Mouse (Mus musculus) C2C12 (cell line): ENCODE measurements around the gene Ccdc62. TPM values are rescaled to one million over a fixed set of nuclear protein-coding genes. Genes with fewer than 3 reads are reported as not detected.

Experiments
- H3K27me3 ChIP-seq: one replicate; pipeline ENCODE4 v1.6.1; 2011; ENCODE audit not compliant: control insufficient read depth, insufficient read depth, insufficient read length
- H3K36me3 ChIP-seq: one replicate; pipeline ENCODE4 v1.6.1; 2011; ENCODE audit not compliant: control insufficient read depth, insufficient read depth
- H3K4me3 ChIP-seq: one replicate; pipeline ENCODE4 v1.5.1; 2011; ENCODE audit warnings: mild to moderate bottlenecking, control low read depth; ENCODE audit not compliant: poor library complexity, insufficient read depth, severe bottlenecking
- H3K79me2 ChIP-seq: one replicate; pipeline ENCODE4 v1.6.1; 2011; ENCODE audit not compliant: control insufficient read depth, insufficient read depth
- H3K79me3 ChIP-seq: one replicate; pipeline ENCODE4 v1.6.1; 2011; ENCODE audit warnings: low read depth, control low read depth
- H3ac ChIP-seq: one replicate; pipeline ENCODE3; 2011; ENCODE audit warnings: low read depth; ENCODE audit not compliant: control insufficient read depth, insufficient read length
- CEBPB ChIP-seq: IDR thresholded peaks from one replicate; pipeline ENCODE4 v1.6.1; 2011; ENCODE audit warnings: low read depth, mild to moderate bottlenecking, control low read depth, moderate library complexity
- CTCF ChIP-seq: IDR thresholded peaks from one replicate; pipeline ENCODE4 v1.5.1; 2011; ENCODE audit not compliant: control insufficient read depth, insufficient read depth, insufficient read length
- FOSL1 ChIP-seq: IDR thresholded peaks from one replicate; pipeline ENCODE4 v1.8.0; 2011; ENCODE audit warnings: mild to moderate bottlenecking, low read length; ENCODE audit not compliant: poor library complexity, insufficient read depth, severe bottlenecking
- MAX ChIP-seq: IDR thresholded peaks from one replicate; pipeline ENCODE4 v1.6.1; 2011; ENCODE audit warnings: mild to moderate bottlenecking, control low read depth
- MYOD1 ChIP-seq: IDR thresholded peaks from one replicate; pipeline ENCODE4 v1.6.1; 2011; ENCODE audit warnings: low read depth; ENCODE audit not compliant: control insufficient read depth, insufficient read length
- MYOG ChIP-seq: IDR thresholded peaks from one replicate; pipeline ENCODE4 v1.6.1; 2011; ENCODE audit not compliant: control insufficient read depth, insufficient read length; ENCODE audit errors: extremely low read depth
- USF1 ChIP-seq: IDR thresholded peaks from one replicate; pipeline ENCODE4 v1.6.1; 2011; ENCODE audit warnings: low read depth, mild to moderate bottlenecking, control low read depth, moderate library complexity
- polyA plus RNA-seq: library from polyadenylated mRNA; unstranded; fragments of >200 nt; fragmentation: generic; extraction: Trizol; gene quantifications from one replicate; pipeline ENCODE4 v1.2.1, GENCODE M21; 2012; ENCODE audit warnings: missing spikeins

Ccdc62 gene
- polyA plus RNA-seq, 1 experiment: 2.5 TPM

DNA sequence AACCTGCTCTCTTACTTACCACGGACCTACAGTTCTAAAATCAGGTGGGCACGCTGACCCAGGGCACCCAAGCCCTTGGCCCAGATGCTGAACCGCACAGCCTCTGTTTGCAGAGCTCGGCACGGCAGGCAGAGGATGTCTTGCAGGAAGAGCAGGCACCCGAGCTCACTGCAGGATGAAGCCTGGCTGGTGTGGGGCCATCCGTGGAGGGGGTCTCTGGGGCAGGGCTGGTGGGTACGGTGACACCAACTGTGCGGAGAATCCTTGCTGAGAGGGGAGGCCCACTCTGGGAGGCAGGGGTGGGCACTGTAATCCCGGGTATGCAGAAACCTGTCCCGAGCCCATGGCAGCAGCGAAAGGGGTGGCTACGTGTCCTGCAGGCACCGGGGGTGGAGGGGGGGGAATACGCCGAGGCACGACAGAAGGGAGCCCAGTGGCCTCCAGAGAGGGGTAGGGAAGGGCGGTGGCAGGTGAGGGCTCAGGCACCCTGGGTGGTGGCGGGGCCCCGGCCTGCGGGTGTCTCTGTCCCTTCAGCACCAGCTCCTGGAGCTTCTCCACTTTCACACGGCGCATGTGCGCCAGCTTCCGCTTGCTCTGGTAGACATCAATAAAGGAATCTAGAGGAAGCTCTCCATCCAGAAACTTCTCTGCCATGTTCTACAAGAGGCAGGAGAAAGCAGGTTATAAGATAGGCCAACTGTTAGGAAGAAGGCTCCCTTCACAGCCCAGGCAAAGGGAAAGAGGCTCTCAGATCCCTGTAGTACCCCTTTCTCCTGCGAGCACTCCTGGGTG, 75.8 kb downstream of the Ccdc62 start:
- H3K79me2 ChIP-seq: peaks cover 43% of the 10 kb centered on the region
- TF ChIP-seq CTCF (no peak), MAX (no peak), MYOG (no peak), FOSL1 (no peak), CEBPB (no peak), USF1 (no peak), MYOD1 (no peak)
- H3K36me3 ChIP-seq: peaks cover 62% of the 10 kb centered on the region
- no peaks in the 10 kb centered on the region for H3K27me3 ChIP-seq
- peaks cover 6% of the 10 kb centered on the region for H3K79me3 ChIP-seq
- no peak overlapping the region for H3K4me3 ChIP-seq
- H3ac ChIP-seq: no peak overlapping the region

DNA sequence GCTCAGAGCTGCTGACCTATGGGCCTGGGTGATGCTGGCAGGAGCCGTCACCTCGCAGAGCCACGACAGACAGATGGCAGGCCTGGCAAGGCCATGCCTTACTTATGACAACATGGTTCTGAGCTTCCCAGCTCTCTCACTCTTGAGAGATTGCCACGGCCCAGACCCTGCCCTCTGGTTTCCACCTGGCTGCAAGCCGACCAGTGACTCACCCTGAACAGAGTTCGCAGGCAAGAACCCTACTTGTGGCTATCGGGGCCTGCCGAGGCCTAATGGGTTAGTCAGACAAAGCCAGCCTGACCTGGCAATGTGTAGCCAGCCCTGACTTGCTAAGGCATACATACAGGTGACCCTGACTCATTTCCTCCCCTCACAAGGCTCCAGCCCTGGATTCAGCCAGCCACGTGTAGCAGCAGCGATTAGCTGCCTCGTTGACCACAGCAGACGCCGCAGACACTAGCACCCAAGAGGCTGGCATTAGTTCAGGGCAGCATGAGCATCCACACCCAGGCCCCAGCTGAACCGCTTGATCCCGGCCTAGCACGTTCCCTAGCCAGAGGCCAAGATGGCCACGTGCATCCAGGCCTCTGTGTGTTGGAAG, 76.5 kb downstream of the Ccdc62 start:
- TF ChIP-seq USF1: peak; percentile 70
- peak; percentile 98 for TF ChIP-seq MAX
- TF ChIP-seq MYOG: no peak
- no peak for TF ChIP-seq CEBPB
- peak; percentile 65 for TF ChIP-seq FOSL1
- TF ChIP-seq CTCF: no peak
- peak; percentile 52 for TF ChIP-seq MYOD1
- peaks cover 59% of the 10 kb centered on the region for H3K36me3 ChIP-seq
- H3K79me2 ChIP-seq: peaks cover 51% of the 10 kb centered on the region
- H3K4me3 ChIP-seq: no peak overlapping the region
- peak overlapping the region; percentile 38 for H3ac ChIP-seq
- peaks cover 13% of the 10 kb centered on the region for H3K79me3 ChIP-seq
- H3K27me3 ChIP-seq: no peaks in the 10 kb centered on the region

DNA sequence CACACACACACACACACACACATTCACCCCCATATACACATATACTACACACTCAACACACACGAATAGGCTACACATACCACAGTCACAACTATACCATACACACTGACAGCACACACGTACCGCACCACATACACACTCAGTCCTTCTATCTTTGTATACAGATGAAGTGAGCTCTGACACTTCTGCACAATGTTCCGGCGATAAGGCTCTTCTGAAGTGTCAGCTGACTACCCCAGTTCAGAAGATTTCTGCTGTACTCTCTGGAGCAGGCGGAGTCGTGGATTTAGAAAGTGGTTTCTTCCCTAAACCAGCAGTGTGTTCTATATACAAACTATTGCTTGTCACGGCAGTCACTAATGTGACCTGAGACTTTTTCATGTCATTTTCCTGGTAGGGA, 79.6 kb downstream of the Ccdc62 start:
- Histone ChIP-seq H3K27me3 (no peaks in the 10 kb centered on the region), H3K4me3 (no peak overlapping the region), H3K79me2 (peaks cover 81% of the 10 kb centered on the region), H3K79me3 (peaks cover 43% of the 10 kb centered on the region), H3K36me3 (peaks cover 40% of the 10 kb centered on the region), H3ac (no peak overlapping the region)
- TF ChIP-seq MYOD1 (no peak), CTCF (no peak), MAX (no peak), CEBPB (no peak), MYOG (no peak), USF1 (no peak), FOSL1 (no peak)

DNA sequence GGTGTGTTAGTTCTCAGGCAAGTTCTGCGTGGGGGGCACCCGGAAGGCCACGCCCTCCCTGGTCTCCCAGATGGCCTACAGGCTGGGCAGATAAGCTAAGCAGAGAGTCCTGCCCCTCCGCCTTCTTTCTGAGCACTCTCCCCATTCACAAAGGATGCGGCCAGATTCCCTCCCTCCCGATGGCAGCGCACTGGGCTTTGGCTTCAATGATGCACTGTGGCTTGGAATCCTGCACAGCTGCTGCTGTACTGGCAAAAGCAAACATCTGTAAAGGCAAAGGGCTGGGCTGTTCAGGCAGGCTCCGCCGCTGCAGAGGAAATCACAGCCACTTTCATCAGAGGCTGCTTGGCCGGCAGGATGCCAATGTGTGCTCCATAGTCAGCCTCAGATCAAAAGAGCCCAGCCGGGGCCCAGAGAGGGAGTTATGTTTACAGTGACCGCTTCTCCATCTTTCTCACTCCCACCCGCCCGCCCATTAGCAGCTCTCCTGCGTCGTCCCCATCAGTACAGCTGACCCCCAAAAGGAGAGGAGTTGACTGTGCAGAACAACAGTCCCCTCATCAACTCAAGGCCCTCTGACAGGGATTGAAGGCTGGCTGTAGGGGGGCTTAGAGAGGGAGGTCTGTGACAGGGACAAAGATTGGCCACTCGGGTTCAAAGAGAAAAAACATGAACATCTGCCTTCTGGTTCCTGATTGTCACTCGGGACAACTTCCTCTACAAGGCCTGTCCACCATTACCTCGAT, 80.6 kb downstream of the Ccdc62 start:
- Histone ChIP-seq H3K79me3 (peaks cover 52% of the 10 kb centered on the region), H3ac (no peak overlapping the region), H3K79me2 (peaks cover 83% of the 10 kb centered on the region), H3K36me3 (peaks cover 30% of the 10 kb centered on the region), H3K4me3 (no peak overlapping the region), H3K27me3 (no peaks in the 10 kb centered on the region)
- no peak for TF ChIP-seq MAX
- TF ChIP-seq CEBPB: no peak
- no peak for TF ChIP-seq MYOD1
- no peak for TF ChIP-seq USF1
- no peak for TF ChIP-seq MYOG
- no peak for TF ChIP-seq FOSL1
- TF ChIP-seq CTCF: no peak

DNA sequence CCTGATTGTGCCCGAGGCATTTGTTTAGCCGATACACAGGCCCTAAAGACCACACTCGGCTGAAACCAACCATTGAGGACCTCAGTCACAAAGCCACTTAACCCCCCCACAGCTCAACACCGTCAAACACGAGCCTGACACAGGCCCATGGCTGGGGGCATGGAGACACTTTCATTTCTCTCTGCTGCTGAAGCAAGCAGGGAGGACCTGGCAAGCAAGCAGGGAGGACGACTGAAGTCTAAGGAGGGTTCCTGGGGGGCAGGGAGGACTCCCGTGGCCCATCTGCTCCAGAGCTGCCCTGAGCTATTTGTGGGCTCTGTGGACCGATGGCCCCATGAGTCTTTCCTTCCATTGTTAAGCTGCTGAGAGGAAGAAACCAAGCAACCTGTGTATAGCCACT, 81.4 kb downstream of the Ccdc62 start:
- no peak overlapping the region for H3ac ChIP-seq
- no peak for TF ChIP-seq CTCF
- TF ChIP-seq FOSL1: no peak

More for the DNA sequence above, 81.4 kb downstream of the Ccdc62 start:
- peaks cover 60% of the 10 kb centered on the region for H3K79me3 ChIP-seq
- peaks cover 88% of the 10 kb centered on the region for H3K79me2 ChIP-seq
- no peaks in the 10 kb centered on the region for H3K27me3 ChIP-seq
- H3K36me3 ChIP-seq: peaks cover 27% of the 10 kb centered on the region
- no peak overlapping the region for H3K4me3 ChIP-seq
